Mouse (Mus musculus): ENCODE measurements at regions not wholly inside any gene's neighbourhood (a gene's known extent, or its start where the extent isn't known, plus 50 kb on each side); places are given as distances from the start of the nearest gene placed in this dataset.

- TF ChIP-seq POLR2A (IDR thresholded peaks at IDR 0.05; ENCODE audit: borderline replicate concordance, extremely low read depth, insufficient read depth, insufficient read length, poor library complexity, severe bottlenecking) (no peak), CTCF (IDR thresholded peaks at IDR 0.05; ENCODE audit: borderline replicate concordance, extremely low read depth, insufficient read depth, insufficient read length) (no peak)
These were observed 348.9 kb downstream of the Dmrt2 start for GRCm38 (mm10) chr19:26021141-26021540.
